Mouse (Mus musculus) kidney, adult 2 months (tissue): Measurements from ENCODE around the gene Zdhhc17.

Experiments used
- CTCF ChIP-seq: fragments of 200-500 bp; conservative IDR thresholded peaks from 2 replicates; pipeline ENCODE4 v1.5.1; 2011; ENCODE audit warnings: low read depth, mild to moderate bottlenecking, control low read depth, low read length, moderate library complexity, mixed read lengths; ENCODE audit not compliant: insufficient read depth, insufficient read length
- POLR2A ChIP-seq: fragments of 200-500 bp; IDR thresholded peaks from one replicate; pipeline ENCODE4 v1.6.1; 2011; ENCODE audit warnings: low read depth, low read length, control low read depth

- TF ChIP-seq POLR2A (no peak), CTCF (no peak)
These were observed 20.2 kb downstream of the Zdhhc17 start for GRCm38 (mm10) chr10:110989729-110990128.
